Mouse (Mus musculus) midbrain, postnatal 0 days (tissue): Measurements from ENCODE around the gene Cntnap2. TPM values are rescaled to one million over a fixed set of nuclear protein-coding genes. Genes with fewer than 3 reads are reported as not detected.

ENCODE experiments used
- ATAC-seq: fragments of 200-750 bp; cut with Nextera tagmentation; 2 replicates; pipeline ENCODE4 v1.8.0; 2017; ENCODE audit warnings: moderate number of reproducible peaks, mild to moderate bottlenecking, moderate TSS enrichment, moderate library complexity; ENCODE audit not compliant: low FRiP score
- DNase-seq: peaks from one replicate; pipeline ENCODE4 v3.0.0-alpha.2; 2015; ENCODE audit warnings: low spot score
- H3K27ac ChIP-seq: fragments of 300-500 bp; sonication (generic); 2 replicates; pipeline ENCODE4 v1.5.1; 2014; ENCODE audit warnings: low read depth, mild to moderate bottlenecking, low read length, mixed read lengths
- H3K27me3 ChIP-seq: fragments of 300-500 bp; sonication (generic); 2 replicates; pipeline ENCODE4 v1.6.1; 2014; ENCODE audit warnings: low read length, control low read depth, mixed read lengths; ENCODE audit not compliant: insufficient read depth
- H3K36me3 ChIP-seq: fragments of 300-500 bp; sonication (generic); 2 replicates; pipeline ENCODE4 v1.6.1; 2014; ENCODE audit warnings: low read length, control low read depth, mixed read lengths; ENCODE audit not compliant: insufficient read depth
- H3K4me1 ChIP-seq: fragments of 300-500 bp; sonication (generic); 2 replicates; pipeline ENCODE4 v1.6.1; 2014; ENCODE audit warnings: mild to moderate bottlenecking, control low read depth, antibody characterized with exemption, low read length, mixed read lengths; ENCODE audit not compliant: insufficient read depth
- H3K4me2 ChIP-seq: fragments of 300-500 bp; sonication (generic); 2 replicates; pipeline ENCODE4 v1.6.1; 2014; ENCODE audit warnings: low read depth, mild to moderate bottlenecking, low read length, mixed read lengths; ENCODE audit not compliant: poor library complexity, severe bottlenecking
- H3K4me3 ChIP-seq: fragments of 300-500 bp; sonication (generic); 2 replicates; pipeline ENCODE4 v1.5.1; 2014; ENCODE audit warnings: low read depth, mild to moderate bottlenecking, low read length, moderate library complexity
- H3K9ac ChIP-seq: fragments of 300-500 bp; sonication (generic); replicated peaks from 2 replicates; pipeline ENCODE4 v1.6.1; 2014; ENCODE audit warnings: mild to moderate bottlenecking, low read length, moderate library complexity, mixed read lengths; ENCODE audit not compliant: poor library complexity, severe bottlenecking
- H3K9me3 ChIP-seq: fragments of 300-500 bp; sonication (generic); 2 replicates; pipeline ENCODE4 v1.6.1; 2016; ENCODE audit warnings: low read length, control low read depth
- CTCF ChIP-seq: IDR thresholded peaks from 2 replicates; pipeline ENCODE4 v1.5.1; 2016; ENCODE audit warnings: antibody characterized with exemption, mild to moderate bottlenecking
- WGBS: fragments of 180-500 bp; shearing (Covaris S2); extraction: QIAGEN DNeasy Blood & Tissue Kit; methylation state at CpG from one replicate; pipeline ENCODE4 v1.1.7; 2014; 5-methylcytosine and 5-hydroxymethylcytosine counted together
- polyA plus RNA-seq: library from polyadenylated mRNA; unstranded; fragments of >200 nt; fragmentation: Nextera tagmentation; extraction: Ambion mirVana; gene quantifications from 2 replicates; pipeline ENCODE4 v1.2.1, GENCODE M21; 2015
- total RNA-seq: library from RNA; depleted of rRNA; stranded (reverse); fragments of >200 nt; gene quantifications from 2 replicates; pipeline ENCODE4 v1.2.3, GENCODE M21; 2014

Gene Cntnap2
- total and polyA plus RNA-seq, 2 experiments from 2014 or later, result 51.1 to 106 TPM

- Histone ChIP-seq H3K27ac (no peak overlapping the region), H3K4me2 (no peak overlapping the region), H3K9ac (no peak overlapping the region), H3K36me3 (no peaks in the 10 kb centered on the region), H3K4me1 (no peaks in the 10 kb centered on the region), H3K9me3 (no peaks in the 10 kb centered on the region), H3K27me3 (no peaks in the 10 kb centered on the region), H3K4me3 (no peak overlapping the region)
- TF ChIP-seq CTCF, result peak; percentile 55
- peak; percentile 23 for DNase-seq
- WGBS, result 77% methylated on average over 8 of the region's 8 CpGs
- no peak for ATAC-seq
Observed at GRCm38 (mm10) chr6:46918701-46919274, 1859.6 kb downstream of the Cntnap2 start.

GRCm38 (mm10) chr6:46919973-46920372 is 1860.8 kb downstream of the Cntnap2 start:
- Histone ChIP-seq H3K27ac (no peak overlapping the region), H3K9ac (no peak overlapping the region), H3K4me2 (no peak overlapping the region), H3K4me3 (no peak overlapping the region), H3K27me3 (no peaks in the 10 kb centered on the region), H3K36me3 (no peaks in the 10 kb centered on the region), H3K4me1 (no peaks in the 10 kb centered on the region), H3K9me3 (no peaks in the 10 kb centered on the region)
- no peak for TF ChIP-seq CTCF
- DNase-seq, result no peak
- no peak for ATAC-seq
- 89% methylated on average over 3 of the region's 3 CpGs for WGBS

- H3K4me1 ChIP-seq, result no peaks in the 10 kb centered on the region
- WGBS, result 64% methylated on average over 7 of the region's 7 CpGs
- DNase-seq (no peak), ATAC-seq (no peak)
- no peak overlapping the region for H3K4me3 ChIP-seq
- no peak overlapping the region for H3K9ac ChIP-seq
- H3K27me3 ChIP-seq, result no peaks in the 10 kb centered on the region
- H3K36me3 ChIP-seq, result no peaks in the 10 kb centered on the region
- H3K4me2 ChIP-seq, result no peak overlapping the region
- H3K9me3 ChIP-seq, result no peaks in the 10 kb centered on the region
- H3K27ac ChIP-seq, result no peak overlapping the region
- no peak for TF ChIP-seq CTCF
Observed at GRCm38 (mm10) chr6:46924709-46925108, 1865.6 kb downstream of the Cntnap2 start.

GRCm38 (mm10) chr6:46945703-46946102 is 1886.5 kb downstream of the Cntnap2 start:
- DNase-seq, result no peak

GRCm38 (mm10) chr6:46961022-46961686 is 1902.0 kb downstream of the Cntnap2 start:
- ATAC-seq, result peak; percentile 84; the same call in 1 of the 2 replicates
- 34% methylated on average over 10 of the region's 10 CpGs for WGBS
- Histone ChIP-seq H3K27me3 (no peaks in the 10 kb centered on the region), H3K36me3 (no peaks in the 10 kb centered on the region), H3K27ac (no peak overlapping the region), H3K4me3 (no peak overlapping the region), H3K9ac (no peak overlapping the region), H3K4me2 (no peak overlapping the region), H3K9me3 (no peaks in the 10 kb centered on the region), H3K4me1 (no peaks in the 10 kb centered on the region)
- DNase-seq, result peak; percentile 90
- TF ChIP-seq CTCF, result peak; percentile 92

More at GRCm38 (mm10) chr6:46945703-46946102, 1886.5 kb downstream of the Cntnap2 start:
- H3K4me2 ChIP-seq, result no peak overlapping the region
- H3K27ac ChIP-seq, result no peak overlapping the region
- H3K4me3 ChIP-seq, result no peak overlapping the region
- no peaks in the 10 kb centered on the region for H3K9me3 ChIP-seq
- H3K9ac ChIP-seq, result no peak overlapping the region
- ATAC-seq, result no peak
- no peaks in the 10 kb centered on the region for H3K27me3 ChIP-seq
- no peak for TF ChIP-seq CTCF
- H3K36me3 ChIP-seq, result no peaks in the 10 kb centered on the region
- WGBS, result 45% methylated on average over 4 of the region's 4 CpGs
- H3K4me1 ChIP-seq, result peaks cover 2% of the 10 kb centered on the region; the same call in 1 of the 2 replicates

- Histone ChIP-seq H3K36me3 (no peaks in the 10 kb centered on the region), H3K4me1 (no peaks in the 10 kb centered on the region), H3K9ac (no peak overlapping the region), H3K27ac (no peak overlapping the region), H3K4me3 (no peak overlapping the region), H3K9me3 (no peaks in the 10 kb centered on the region), H3K4me2 (no peak overlapping the region), H3K27me3 (no peaks in the 10 kb centered on the region)
- no peak for TF ChIP-seq CTCF
- ATAC-seq (no peak), DNase-seq (no peak)
- 68% methylated on average over 2 of the region's 2 CpGs for WGBS
Observed at GRCm38 (mm10) chr6:46963261-46963660, 1904.1 kb downstream of the Cntnap2 start.
